Mouse (Mus musculus) midbrain, postnatal 0 days (tissue): ENCODE measurements around the gene Gm6685. TPM values are rescaled to one million over a fixed set of nuclear protein-coding genes. Genes with fewer than 3 reads are reported as not detected.
"Not testable (repeated sequence)": the region's sequence is repeated elsewhere in the genome, so short reads cannot be mapped to it uniquely, and the experiment has no call there.

Experiments used
- ATAC-seq: fragments of 200-750 bp; cut with Nextera tagmentation; 2 replicates; pipeline ENCODE4 v1.8.0; 2017; ENCODE audit warnings: moderate number of reproducible peaks, mild to moderate bottlenecking, moderate TSS enrichment, moderate library complexity; ENCODE audit not compliant: low FRiP score
- DNase-seq: peaks from one replicate; pipeline ENCODE4 v3.0.0-alpha.2; 2015; ENCODE audit warnings: low spot score
- H3K27ac ChIP-seq: fragments of 300-500 bp; sonication (generic); 2 replicates; pipeline ENCODE4 v1.5.1; 2014; ENCODE audit warnings: low read depth, mild to moderate bottlenecking, low read length, mixed read lengths
- H3K27me3 ChIP-seq: fragments of 300-500 bp; sonication (generic); 2 replicates; pipeline ENCODE4 v1.6.1; 2014; ENCODE audit warnings: low read length, control low read depth, mixed read lengths; ENCODE audit not compliant: insufficient read depth
- H3K36me3 ChIP-seq: fragments of 300-500 bp; sonication (generic); 2 replicates; pipeline ENCODE4 v1.6.1; 2014; ENCODE audit warnings: low read length, control low read depth, mixed read lengths; ENCODE audit not compliant: insufficient read depth
- H3K4me1 ChIP-seq: fragments of 300-500 bp; sonication (generic); 2 replicates; pipeline ENCODE4 v1.6.1; 2014; ENCODE audit warnings: mild to moderate bottlenecking, control low read depth, antibody characterized with exemption, low read length, mixed read lengths; ENCODE audit not compliant: insufficient read depth
- H3K4me2 ChIP-seq: fragments of 300-500 bp; sonication (generic); 2 replicates; pipeline ENCODE4 v1.6.1; 2014; ENCODE audit warnings: low read depth, mild to moderate bottlenecking, low read length, mixed read lengths; ENCODE audit not compliant: poor library complexity, severe bottlenecking
- H3K4me3 ChIP-seq: fragments of 300-500 bp; sonication (generic); 2 replicates; pipeline ENCODE4 v1.5.1; 2014; ENCODE audit warnings: low read depth, mild to moderate bottlenecking, low read length, moderate library complexity
- H3K9ac ChIP-seq: fragments of 300-500 bp; sonication (generic); replicated peaks from 2 replicates; pipeline ENCODE4 v1.6.1; 2014; ENCODE audit warnings: mild to moderate bottlenecking, low read length, moderate library complexity, mixed read lengths; ENCODE audit not compliant: poor library complexity, severe bottlenecking
- H3K9me3 ChIP-seq: fragments of 300-500 bp; sonication (generic); 2 replicates; pipeline ENCODE4 v1.6.1; 2016; ENCODE audit warnings: low read length, control low read depth
- CTCF ChIP-seq: IDR thresholded peaks from 2 replicates; pipeline ENCODE4 v1.5.1; 2016; ENCODE audit warnings: antibody characterized with exemption, mild to moderate bottlenecking
- WGBS: fragments of 180-500 bp; shearing (Covaris S2); extraction: QIAGEN DNeasy Blood & Tissue Kit; methylation state at CpG from one replicate; pipeline ENCODE4 v1.1.7; 2014; 5-methylcytosine and 5-hydroxymethylcytosine counted together
- polyA plus RNA-seq: library from polyadenylated mRNA; unstranded; fragments of >200 nt; fragmentation: Nextera tagmentation; extraction: Ambion mirVana; gene quantifications from 2 replicates; pipeline ENCODE4 v1.2.1, GENCODE M21; 2015
- total RNA-seq: library from RNA; depleted of rRNA; stranded (reverse); fragments of >200 nt; gene quantifications from 2 replicates; pipeline ENCODE4 v1.2.3, GENCODE M21; 2014; rRNA removed

Gene Gm6685
- total RNA-seq (0.38 TPM in 1 of 2 replicates, not detected in the other), polyA plus RNA-seq (not detected in 2 replicates)

- WGBS, result 94% methylated on average over 37 of the region's 45 CpGs
These were observed at the start of gene Gm6685 for GRCm38 (mm10) chr11:28339224-28340150. TSS of gene Gm6685 (minus strand) at chr11:28339867.

GRCm38 (mm10) chr11:28375891-28376290, 36.2 kb upstream of the Gm6685 start:
- TF ChIP-seq CTCF, result no peak
- H3K9ac ChIP-seq, result no peak overlapping the region
- no peak for DNase-seq
- no peaks in the 10 kb centered on the region for H3K9me3 ChIP-seq
- H3K27me3 ChIP-seq, result no peaks in the 10 kb centered on the region
- H3K27ac ChIP-seq, result no peak overlapping the region
- H3K4me1 ChIP-seq, result no peaks in the 10 kb centered on the region
- no peaks in the 10 kb centered on the region for H3K36me3 ChIP-seq
- H3K4me2 ChIP-seq, result no peak overlapping the region
- no peak overlapping the region for H3K4me3 ChIP-seq
- no peak for ATAC-seq

More at GRCm38 (mm10) chr11:28339224-28340150, at the start of gene Gm6685:
- H3K9me3 ChIP-seq, H3K27ac ChIP-seq, H3K9ac ChIP-seq, DNase-seq, ATAC-seq, H3K4me3 ChIP-seq, H3K4me2 ChIP-seq, H3K4me1 ChIP-seq, H3K27me3 ChIP-seq, H3K36me3 ChIP-seq: not testable (repeated sequence)

GRCm38 (mm10) chr11:28374636-28375035, 35.0 kb upstream of the Gm6685 start:
- H3K4me1 ChIP-seq, result no peaks in the 10 kb centered on the region
- no peak for DNase-seq
- H3K9me3 ChIP-seq, result no peaks in the 10 kb centered on the region
- ATAC-seq, result no peak
- H3K4me2 ChIP-seq, result no peak overlapping the region
- no peak overlapping the region for H3K4me3 ChIP-seq
- no peak overlapping the region for H3K9ac ChIP-seq
- no peak overlapping the region for H3K27ac ChIP-seq
- H3K36me3 ChIP-seq, result no peaks in the 10 kb centered on the region
- TF ChIP-seq CTCF, result no peak
- H3K27me3 ChIP-seq, result no peaks in the 10 kb centered on the region

GRCm38 (mm10) chr11:28371381-28371780, 31.7 kb upstream of the Gm6685 start:
- not testable (repeated sequence) for H3K4me2 ChIP-seq, H3K9me3 ChIP-seq, DNase-seq, ATAC-seq, H3K9ac ChIP-seq, H3K4me3 ChIP-seq, H3K4me1 ChIP-seq, H3K27me3 ChIP-seq, H3K27ac ChIP-seq, H3K36me3 ChIP-seq
- WGBS, result 75% methylated on average over 5 of the region's 5 CpGs

- 45% methylated on average over 2 of the region's 2 CpGs for WGBS
- Histone ChIP-seq H3K4me1 (0 out of 2 replicates have a peak, but pooled peaks cover 3% of the 10 kb centered on the region), H3K4me2 (peak overlapping the region; percentile 54), H3K27ac (no peak overlapping the region; the same call in 1 of the 2 replicates), H3K36me3 (no peaks in the 10 kb centered on the region), H3K9ac (peak overlapping the region; percentile 59; the same call in 1 of the 2 replicates), H3K9me3 (no peaks in the 10 kb centered on the region), H3K4me3 (peak overlapping the region; percentile 33), H3K27me3 (no peaks in the 10 kb centered on the region)
- no peak for TF ChIP-seq CTCF
- DNase-seq (no peak), ATAC-seq (peak; percentile 43)
These were observed 26.2 kb upstream of the Gm6685 start for GRCm38 (mm10) chr11:28365929-28366244.

GRCm38 (mm10) chr11:28365209-28365928, 25.7 kb upstream of the Gm6685 start:
- H3K4me2 ChIP-seq, result peak overlapping the region; percentile 54
- peak overlapping the region; percentile 68; the same call in 1 of the 2 replicates for H3K27ac ChIP-seq
- WGBS, result 2% methylated on average over 26 of the region's 26 CpGs
- H3K36me3 ChIP-seq, result no peaks in the 10 kb centered on the region
- peak overlapping the region; percentile 33 for H3K4me3 ChIP-seq
- ATAC-seq (peak; percentile 92), DNase-seq (peak; percentile 94)
- no peaks in the 10 kb centered on the region for H3K27me3 ChIP-seq
- 0 out of 2 replicates have a peak, but pooled peaks cover 3% of the 10 kb centered on the region for H3K4me1 ChIP-seq
- H3K9ac ChIP-seq, result peak overlapping the region; percentile 59
- no peaks in the 10 kb centered on the region for H3K9me3 ChIP-seq
- TF ChIP-seq CTCF, result no peak
